Mouse (Mus musculus) G1E (cell line): ENCODE data around the gene Cope. TPM values are rescaled to one million over a fixed set of nuclear protein-coding genes. Genes with fewer than 3 reads are reported as not detected.

ENCODE experiments used
- ATAC-seq: 2 replicates; pipeline ENCODE4 v1.8.0; 2016; ENCODE audit warnings: mild to moderate bottlenecking; ENCODE audit not compliant: insufficient number of reproducible peaks, poor library complexity, low FRiP score, severe bottlenecking; ENCODE audit errors: extremely low read depth
- DNase-seq: peaks from one replicate; pipeline ENCODE4 v3.0.0; 2012; ENCODE audit warnings: low spot score
- H3K27me3 ChIP-seq: 2 replicates; pipeline ENCODE4 v1.6.1; 2012; ENCODE audit warnings: mild to moderate bottlenecking, low read length, inconsistent platforms; ENCODE audit not compliant: insufficient read depth
- H3K36me3 ChIP-seq: replicated peaks from 2 replicates; pipeline ENCODE3; 2012; ENCODE audit warnings: mild to moderate bottlenecking, inconsistent platforms
- H3K4me1 ChIP-seq: 2 replicates; pipeline ENCODE4 v1.6.1; 2012; ENCODE audit warnings: low read depth, low read length, inconsistent platforms, mixed read lengths; ENCODE audit not compliant: insufficient read depth
- H3K4me3 ChIP-seq: 2 replicates; pipeline ENCODE4 v1.5.1; 2012; ENCODE audit warnings: low read depth, mild to moderate bottlenecking, inconsistent platforms, low read length, moderate library complexity, mixed read lengths
- H3K9me3 ChIP-seq: replicated peaks from 2 replicates; pipeline ENCODE4 v1.6.1; 2012; ENCODE audit warnings: inconsistent platforms
- CTCF ChIP-seq: IDR thresholded peaks from 2 replicates; pipeline ENCODE4 v1.5.1; 2012; ENCODE audit warnings: low read depth, low read length, inconsistent platforms, mixed read lengths
- GATA1 ChIP-seq: IDR thresholded peaks from 2 replicates; pipeline ENCODE4 v1.6.1; 2012; ENCODE audit warnings: borderline replicate concordance, low read length, inconsistent platforms, mixed read lengths
- GATA2 ChIP-seq: IDR thresholded peaks from 2 replicates; pipeline ENCODE4 v1.6.1; 2012; ENCODE audit warnings: low read depth, low read length, inconsistent platforms, borderline replicate concordance
- POLR2AphosphoS5 ChIP-seq: IDR thresholded peaks from 2 replicates; pipeline ENCODE4 v1.6.1; 2012; ENCODE audit warnings: low read depth, low read length, inconsistent platforms; ENCODE audit not compliant: insufficient replicate concordance
- TAL1 ChIP-seq: conservative IDR thresholded peaks from 2 replicates; pipeline ENCODE4 v1.6.1; 2012; ENCODE audit warnings: low read depth, low read length, inconsistent platforms, mixed read lengths
- polyA plus RNA-seq: library from polyadenylated mRNA; stranded (reverse); fragments of >175 nt; gene quantifications from 2 replicates; pipeline ENCODE4 v1.2.3, GENCODE M21; 2012
- total RNA-seq, 2 experiments: library from RNA; stranded (forward) in 1 of 2; stranded (reverse) in 1 of 2; fragments of 200-1000 nt in 1 of 2; fragments of >200 nt in 1 of 2; fragmentation: Nextera tagmentation in 1 of 2; gene quantifications; 2 replicates each; pipeline ENCODE4 v1.2.3; 2014 to 2017

Gene Cope
- total and polyA plus RNA-seq, 3 experiments, result 78.3 to 358 (median 152) TPM

DNA sequence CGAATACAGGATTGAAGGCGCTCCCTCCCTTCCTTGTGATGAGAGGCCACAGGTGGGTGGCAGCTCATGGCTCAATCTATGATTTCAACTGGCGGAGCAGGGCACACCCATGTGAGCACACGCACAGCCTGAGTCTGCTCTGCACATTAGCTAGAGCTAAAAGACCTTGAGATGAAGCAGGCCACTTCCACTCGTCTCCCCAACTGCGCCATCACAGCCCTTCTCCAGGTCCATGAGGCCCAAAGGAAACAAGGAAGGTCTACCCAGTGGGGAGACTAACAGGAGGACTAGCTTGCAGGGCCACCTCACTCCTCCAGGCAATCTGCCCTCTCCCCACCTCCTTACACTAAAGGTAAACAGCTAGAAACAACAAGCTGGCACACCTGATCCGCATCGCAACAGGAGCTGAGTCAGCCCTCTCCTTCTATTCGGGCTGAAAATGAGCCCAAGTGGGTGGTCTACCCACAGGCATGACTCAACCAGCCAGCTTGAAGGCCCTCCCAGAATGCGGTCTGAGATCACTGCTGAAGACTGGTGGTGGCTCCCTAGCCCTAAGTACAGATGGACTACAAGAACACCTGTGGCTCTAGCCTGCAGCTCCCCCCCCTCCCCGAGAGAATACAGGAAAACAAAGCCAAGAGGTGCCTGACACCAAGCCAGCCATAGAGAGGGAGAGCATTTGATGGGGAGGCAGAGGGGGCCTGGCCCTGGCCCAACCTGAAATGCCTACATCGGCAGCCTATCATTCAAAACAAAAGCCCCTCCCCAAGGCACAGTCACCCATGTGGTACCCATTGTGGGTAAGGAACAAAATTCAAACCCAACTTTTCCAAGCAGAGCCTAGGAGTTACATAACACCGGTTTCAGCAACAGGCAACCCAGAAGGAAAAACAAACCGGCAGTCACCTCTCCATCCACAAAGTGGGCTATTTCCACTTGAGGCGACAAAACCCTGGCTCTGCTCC lies 49.0 kb downstream of the Cope start:
- ATAC-seq (no peak), DNase-seq (no peak)
- no peak for TF ChIP-seq TAL1
- no peak for TF ChIP-seq POLR2AphosphoS5
- TF ChIP-seq CTCF, result no peak
- TF ChIP-seq GATA2, result no peak
- TF ChIP-seq GATA1, result no peak
- Histone ChIP-seq H3K4me3 (peak overlapping the region; percentile 93), H3K36me3 (peaks cover 59% of the 10 kb centered on the region), H3K9me3 (no peaks in the 10 kb centered on the region), H3K27me3 (no peaks in the 10 kb centered on the region), H3K4me1 (peaks cover 82% of the 10 kb centered on the region)

DNA sequence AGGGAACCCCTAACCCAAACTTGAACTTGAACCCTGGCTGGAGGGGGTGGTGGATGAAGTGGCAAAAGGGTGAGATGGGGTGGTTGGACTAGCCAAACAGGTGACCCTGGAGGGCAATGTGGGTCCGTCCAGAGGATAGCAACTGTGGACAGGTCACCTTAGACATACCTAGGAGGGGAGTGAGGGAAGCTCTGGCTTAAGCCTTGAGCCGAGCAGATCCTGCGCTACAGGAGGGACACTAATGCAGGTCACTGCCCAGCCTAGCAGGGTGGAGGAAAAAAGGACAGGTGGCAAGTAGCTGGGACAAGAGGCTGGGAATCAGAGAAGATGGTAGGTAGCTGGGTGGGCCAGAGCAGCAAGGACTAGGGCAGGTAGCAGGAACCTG lies 49.7 kb downstream of the Cope start:
- DNase-seq (no peak), ATAC-seq (no peak)
- TF ChIP-seq GATA2, result no peak
- TF ChIP-seq POLR2AphosphoS5, result no peak
- TF ChIP-seq TAL1, result no peak
- no peak for TF ChIP-seq GATA1
- TF ChIP-seq CTCF, result no peak
- H3K9me3 ChIP-seq, result no peaks in the 10 kb centered on the region; the same call in 1 of the 2 replicates
- no peaks in the 10 kb centered on the region for H3K27me3 ChIP-seq
- peak overlapping the region; percentile 93 for H3K4me3 ChIP-seq
- peaks cover 83% of the 10 kb centered on the region for H3K4me1 ChIP-seq
- peaks cover 52% of the 10 kb centered on the region for H3K36me3 ChIP-seq

DNA sequence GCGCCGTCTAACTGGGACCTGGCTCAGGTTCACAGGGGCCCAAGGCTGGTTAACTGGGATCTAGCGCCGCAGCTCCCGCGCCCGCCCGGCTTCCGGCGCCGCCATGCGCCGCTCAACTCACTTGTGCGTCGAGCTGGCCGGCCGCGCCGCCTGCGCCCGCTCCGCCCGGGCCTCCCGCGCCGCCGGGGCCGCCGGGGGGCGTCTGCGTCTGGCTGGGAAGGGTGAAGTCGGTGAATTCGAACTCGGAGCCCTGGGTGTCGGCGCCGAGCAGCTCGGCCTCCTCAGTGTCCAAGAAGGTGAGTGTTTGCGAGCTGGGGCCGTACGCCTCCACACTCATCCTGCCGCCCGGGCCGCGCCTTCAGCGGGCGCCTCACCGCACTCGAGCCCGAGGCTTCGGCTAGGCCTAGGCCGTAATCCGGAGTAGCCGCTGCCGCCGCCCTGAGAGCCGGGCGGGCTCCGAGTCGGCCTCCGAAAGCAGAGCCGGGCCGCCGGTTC lies 50.4 kb downstream of the Cope start:
- Histone ChIP-seq H3K4me1 (peaks cover 82% of the 10 kb centered on the region), H3K9me3 (no peaks in the 10 kb centered on the region; the same call in 1 of the 2 replicates), H3K4me3 (peak overlapping the region; percentile 93), H3K36me3 (peaks cover 45% of the 10 kb centered on the region), H3K27me3 (no peaks in the 10 kb centered on the region)
- TF ChIP-seq GATA1 (no peak), GATA2 (no peak), CTCF (no peak), POLR2AphosphoS5 (no peak), TAL1 (no peak)
- DNase-seq (peak; percentile 53), ATAC-seq (no peak)

DNA sequence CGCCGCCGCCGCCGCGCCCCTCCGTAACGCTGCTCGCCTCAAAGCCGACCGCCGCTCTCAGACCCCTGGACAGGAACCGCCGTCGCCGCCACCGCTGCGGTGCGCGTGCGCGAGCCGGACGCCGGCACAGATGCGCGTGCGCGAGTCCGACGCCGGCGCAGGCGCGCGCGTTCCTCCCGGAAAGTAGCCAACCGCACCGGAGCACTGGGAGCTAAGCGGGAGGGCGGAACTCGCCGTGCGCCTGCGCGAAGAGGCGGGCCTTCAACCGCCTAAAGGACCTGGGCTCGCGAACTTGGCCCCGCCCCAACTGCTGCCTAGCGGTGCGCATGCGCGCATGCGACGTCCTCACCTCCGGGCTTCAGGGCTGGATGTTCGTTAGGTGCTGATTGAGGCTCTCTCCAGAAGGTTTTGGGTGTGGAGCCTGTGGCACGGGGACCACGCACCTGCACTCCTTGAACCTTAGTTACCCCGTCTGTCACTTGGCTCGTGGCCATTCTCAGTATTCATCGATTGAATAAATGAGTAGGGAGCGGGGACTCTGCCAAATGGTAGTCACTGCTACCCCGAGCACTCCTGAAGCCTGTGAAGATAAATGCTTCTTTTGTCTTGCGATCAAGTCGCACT lies 51.0 kb downstream of the Cope start, which contains the start of gene Upf1:
Upf1 (minus strand) TSS at position 85 of the 624 bp plus-strand sequence.
- Histone ChIP-seq H3K4me3 (peak within 1 kb of the TSS; percentile 93), H3K36me3 (peaks cover 39% of the 10 kb centered on the region), H3K4me1 (peaks cover 78% of the 10 kb centered on the region), H3K27me3 (no peaks in the 10 kb centered on the region), H3K9me3 (no peaks in the 10 kb centered on the region; the same call in 1 of the 2 replicates)
- peak; percentile 96 for DNase-seq
- TF ChIP-seq POLR2AphosphoS5 (no peak), GATA2 (no peak), CTCF (no peak), GATA1 (no peak), TAL1 (no peak)
- ATAC-seq, result peak; percentile 55

DNA sequence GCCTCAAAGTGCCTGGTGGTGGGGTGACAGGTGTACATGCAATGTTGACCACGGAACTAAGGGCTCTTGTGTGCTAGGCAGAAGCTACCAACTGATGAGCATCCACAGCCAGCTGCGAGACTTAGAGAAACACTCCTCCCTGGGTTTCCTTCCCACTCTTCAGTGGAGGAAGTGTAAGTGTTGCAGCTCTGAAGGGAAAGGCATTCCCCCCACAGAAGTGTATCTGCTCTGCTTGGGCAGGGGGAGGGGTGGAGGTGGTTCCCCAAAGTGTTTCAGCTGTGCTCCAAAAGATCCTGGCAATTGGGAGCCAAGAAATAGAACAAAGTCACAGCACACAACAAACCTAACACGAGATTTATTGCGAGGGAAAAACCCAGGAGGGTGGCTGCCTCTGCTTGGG lies 51.7 kb downstream of the Cope start:
- H3K36me3 ChIP-seq, result peaks cover 32% of the 10 kb centered on the region
- no peaks in the 10 kb centered on the region; the same call in 1 of the 2 replicates for H3K9me3 ChIP-seq
- ATAC-seq (no peak), DNase-seq (no peak)
- TF ChIP-seq CTCF (no peak), GATA2 (no peak), GATA1 (no peak), POLR2AphosphoS5 (no peak), TAL1 (no peak)
- no peaks in the 10 kb centered on the region; the same call in 1 of the 2 replicates for H3K27me3 ChIP-seq
- H3K4me3 ChIP-seq, result peak overlapping the region; percentile 93; the same call in 1 of the 2 replicates
- peaks cover 74% of the 10 kb centered on the region for H3K4me1 ChIP-seq

DNA sequence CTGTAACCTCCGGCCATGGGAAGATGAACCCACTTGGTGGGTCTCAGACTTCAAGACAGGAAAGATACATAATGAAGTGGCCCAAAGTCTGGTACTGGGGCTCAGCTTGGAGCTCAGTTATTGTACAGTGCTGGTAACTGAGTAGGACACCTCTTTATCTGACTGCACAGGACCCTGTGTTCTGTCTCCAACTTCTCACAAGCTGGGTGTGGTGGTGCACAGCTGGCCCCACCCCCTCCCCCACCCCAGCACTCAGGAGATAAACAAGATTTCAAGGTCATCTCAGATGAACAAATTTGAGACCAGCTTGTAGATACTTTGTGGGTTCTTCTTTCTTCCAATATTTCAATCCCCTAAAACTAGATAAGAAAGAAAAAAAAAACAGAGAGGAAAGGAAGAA lies 53.8 kb downstream of the Cope start:
- Histone ChIP-seq H3K4me1 (peaks cover 56% of the 10 kb centered on the region), H3K27me3 (peaks cover 4% of the 10 kb centered on the region; the same call in 1 of the 2 replicates), H3K36me3 (peaks cover 11% of the 10 kb centered on the region), H3K9me3 (peaks cover 5% of the 10 kb centered on the region; the same call in 1 of the 2 replicates), H3K4me3 (no peak overlapping the region; the same call in 1 of the 2 replicates)
- no peak for TF ChIP-seq GATA1
- TF ChIP-seq POLR2AphosphoS5, result no peak
- TF ChIP-seq CTCF, result no peak
- TF ChIP-seq GATA2, result no peak
- peak; percentile 54 for TF ChIP-seq TAL1
- DNase-seq (no peak), ATAC-seq (peak; percentile 52)
